ENCODE assay signal across 46 mouse cellular contexts in genomic region chrX:7958868-7959267, GRCm38 (mm10). TPM values are rescaled to one million over a fixed set of nuclear protein-coding genes. Genes with fewer than 3 reads are reported as not detected.
"Had no signal": no experiment of that assay in that cellular context is flagged by ENCODE, and none has a peak within 500 bp of the region (broad histone marks: within the 10 kb centered on the region; RNA-seq: fewer than 3 reads in every experiment).

No protein-coding gene starts in this region.

- H3K4me3 ChIP-seq: left cerebral cortex, adult 2 months; limb, embryonic 10.5 days; limb, embryonic 12.5 days; limb, embryonic 13.5 days; limb, embryonic 15.5 days; liver, embryonic 12.5 days; liver, embryonic 13.5 days; liver, embryonic 15.5 days; lung, embryonic 15.5 days; midbrain, embryonic 10.5 days; midbrain, embryonic 12.5 days; midbrain, embryonic 13.5 days; midbrain, embryonic 15.5 days; myocyte had no signal

- ATAC-seq: liver, embryonic 12.5 days; liver, postnatal 0 days; lung, postnatal 0 days; midbrain, embryonic 13.5 days; midbrain, embryonic 15.5 days; midbrain, embryonic 16.5 days had no signal

- DNase-seq: left cerebral cortex, postnatal 4 days; liver; liver, embryonic 13.5 days; liver, postnatal 0 days; lung, adult 18-20 months; lung, adult 2 months; lung, embryonic 14.5 days; lung, postnatal 10 days; lung, postnatal 14 days; lung, postnatal 36 days; lung, postnatal 4 days; midbrain, embryonic 14.5 days had no signal

- H3K27ac ChIP-seq: left cerebral cortex, adult 2 months; limb, embryonic 10.5 days; limb, embryonic 12.5 days; limb, embryonic 13.5 days; limb, embryonic 15.5 days; liver, embryonic 12.5 days; liver, embryonic 13.5 days; liver, embryonic 14.5 days; liver, embryonic 15.5 days; lung, embryonic 15.5 days; macrophage; midbrain, embryonic 10.5 days; midbrain, embryonic 12.5 days; midbrain, embryonic 13.5 days; midbrain, embryonic 15.5 days had no signal

- H3K27me3 ChIP-seq: limb, embryonic 12.5 days; limb, embryonic 13.5 days; limb, embryonic 15.5 days; liver, embryonic 12.5 days; liver, embryonic 13.5 days; liver, embryonic 15.5 days; lung, embryonic 15.5 days; midbrain, embryonic 12.5 days; midbrain, embryonic 13.5 days; midbrain, embryonic 15.5 days had no signal

- H3K9me3 ChIP-seq: limb, embryonic 10.5 days; limb, embryonic 12.5 days; limb, embryonic 13.5 days; limb, embryonic 15.5 days; liver, embryonic 12.5 days; liver, embryonic 13.5 days; liver, embryonic 15.5 days; lung, embryonic 15.5 days; midbrain, embryonic 12.5 days; midbrain, embryonic 13.5 days; midbrain, embryonic 15.5 days had no signal

- H3K4me1 ChIP-seq: limb, embryonic 10.5 days; limb, embryonic 12.5 days; limb, embryonic 13.5 days; limb, embryonic 15.5 days; lung, embryonic 15.5 days; midbrain, embryonic 10.5 days; midbrain, embryonic 12.5 days; midbrain, embryonic 13.5 days; midbrain, embryonic 15.5 days had no signal

- H3K9ac ChIP-seq: limb, embryonic 12.5 days; limb, embryonic 13.5 days; limb, embryonic 15.5 days; liver, embryonic 12.5 days; liver, embryonic 13.5 days; liver, embryonic 14.5 days; liver, embryonic 15.5 days; liver, postnatal 0 days; lung, embryonic 14.5 days; lung, embryonic 15.5 days; midbrain, embryonic 12.5 days; midbrain, embryonic 13.5 days; midbrain, embryonic 15.5 days had no signal

- H3K36me3 ChIP-seq: limb, embryonic 10.5 days; limb, embryonic 12.5 days; limb, embryonic 13.5 days; limb, embryonic 15.5 days; lung, embryonic 15.5 days; midbrain, embryonic 10.5 days; midbrain, embryonic 12.5 days; midbrain, embryonic 13.5 days; midbrain, embryonic 15.5 days had no signal

RNA-seq across cellular contexts. Expression of gene Gata1, which starts 19.0 kb away (rescaled TPM):
- total RNA-seq: left cerebral cortex, adult 2 months; left cerebral cortex, adult 8-10 months; left cerebral cortex, postnatal 10 days; left cerebral cortex, postnatal 14 days; left cerebral cortex, postnatal 25 days; left cerebral cortex, postnatal 36 days; left cerebral cortex, postnatal 4 days; midbrain, postnatal 0 days had no signal
- polyA plus RNA-seq: liver, adult 2 months; midbrain, embryonic 14.5 days; midbrain, postnatal 0 days; myocyte had no signal

RNA-seq across cellular contexts. Expression of gene Eras, which starts 30.5 kb away (rescaled TPM):
- total RNA-seq: left cerebral cortex, adult 2 months; left cerebral cortex, adult 8-10 months; left cerebral cortex, postnatal 10 days; left cerebral cortex, postnatal 14 days; left cerebral cortex, postnatal 25 days; left cerebral cortex, postnatal 36 days; left cerebral cortex, postnatal 4 days; liver, adult 2 months; megakaryocyte progenitor cell, adult 5-6 weeks; megakaryocyte-erythroid progenitor cell, adult 5-6 weeks; midbrain, postnatal 0 days; monocyte, adult 5-6 weeks had no signal
- polyA plus RNA-seq: limb, embryonic 10.5 days; limb, embryonic 11.5 days; limb, embryonic 12.5 days; limb, embryonic 13.5 days; limb, embryonic 15.5 days; liver, adult 2 months; liver, embryonic 11.5 days; liver, embryonic 12.5 days; liver, embryonic 13.5 days; liver, embryonic 14.5 days; liver, embryonic 15.5 days; liver, embryonic 16.5 days; liver, postnatal 0 days; lung, adult 2 months; lung, embryonic 14.5 days; lung, embryonic 15.5 days; lung, embryonic 16.5 days; lung, postnatal 0 days; macrophage; midbrain, embryonic 11.5 days; midbrain, embryonic 12.5 days; midbrain, embryonic 14.5 days; midbrain, embryonic 15.5 days; midbrain, embryonic 16.5 days; midbrain, postnatal 0 days; myocyte; neural tube, embryonic 11.5 days had no signal

RNA-seq across cellular contexts. Expression of gene Pcsk1n, which starts 39.2 kb away (rescaled TPM):
- total RNA-seq: megakaryocyte progenitor cell, adult 5-6 weeks; megakaryocyte-erythroid progenitor cell, adult 5-6 weeks; monocyte, adult 5-6 weeks had no signal
- polyA plus RNA-seq: liver, adult 2 months; liver, embryonic 14.5 days; liver, postnatal 0 days; macrophage; myocyte had no signal

RNA-seq across cellular contexts. Expression of gene Gm10490, which starts 49.5 kb away (rescaled TPM):
- total RNA-seq: left cerebral cortex, adult 2 months; left cerebral cortex, postnatal 10 days; left cerebral cortex, postnatal 14 days; left cerebral cortex, postnatal 25 days; left cerebral cortex, postnatal 36 days; left cerebral cortex, postnatal 4 days; liver, adult 2 months; megakaryocyte progenitor cell, adult 5-6 weeks; megakaryocyte-erythroid progenitor cell, adult 5-6 weeks; midbrain, postnatal 0 days; monocyte, adult 5-6 weeks had no signal
- polyA plus RNA-seq: limb, embryonic 10.5 days; limb, embryonic 11.5 days; limb, embryonic 12.5 days; limb, embryonic 13.5 days; limb, embryonic 14.5 days; limb, embryonic 15.5 days; liver, adult 2 months; liver, embryonic 11.5 days; liver, embryonic 12.5 days; liver, embryonic 13.5 days; liver, embryonic 14.5 days; liver, embryonic 15.5 days; liver, embryonic 16.5 days; liver, postnatal 0 days; lung, adult 2 months; lung, embryonic 14.5 days; lung, embryonic 15.5 days; lung, embryonic 16.5 days; lung, postnatal 0 days; macrophage; midbrain, embryonic 10.5 days; midbrain, embryonic 11.5 days; midbrain, embryonic 12.5 days; midbrain, embryonic 13.5 days; midbrain, embryonic 14.5 days; midbrain, embryonic 16.5 days; midbrain, postnatal 0 days; myocyte; neural tube, embryonic 11.5 days had no signal
